Mouse (Mus musculus) testis, adult 2 months (tissue): ENCODE data around the gene Thoc7. TPM values are rescaled to one million over a fixed set of nuclear protein-coding genes. Genes with fewer than 3 reads are reported as not detected.
A peak's percentile ranks its signal among the peaks of the same experiment; 100 is the strongest.

Experiments
- H3K27ac ChIP-seq: fragments of 200-500 bp; 2 replicates; pipeline ENCODE4 v1.5.1; 2012; ENCODE audit warnings: low read depth, low read length; ENCODE audit not compliant: control insufficient read depth, insufficient read depth
- H3K27me3 ChIP-seq: fragments of 200-500 bp; 2 replicates; pipeline ENCODE4 v1.6.1; 2012; ENCODE audit warnings: mild to moderate bottlenecking, low read length, moderate library complexity; ENCODE audit not compliant: control insufficient read depth, insufficient read depth
- H3K36me3 ChIP-seq: fragments of 200-500 bp; 2 replicates; pipeline ENCODE4 v1.6.1; 2012; ENCODE audit warnings: mild to moderate bottlenecking, low read length; ENCODE audit not compliant: control insufficient read depth, insufficient read depth
- H3K4me1 ChIP-seq: fragments of 200-500 bp; 2 replicates; pipeline ENCODE4 v1.6.1; 2012; ENCODE audit warnings: low read length; ENCODE audit not compliant: control insufficient read depth, insufficient read depth
- H3K4me3 ChIP-seq: fragments of 200-500 bp; 2 replicates; pipeline ENCODE4 v1.5.1; 2012; ENCODE audit warnings: low read depth, mild to moderate bottlenecking, low read length, moderate library complexity, mixed read lengths; ENCODE audit not compliant: control insufficient read depth
- CTCF ChIP-seq: fragments of 200-500 bp; IDR thresholded peaks from 2 replicates; pipeline ENCODE4 v1.5.1; 2012; ENCODE audit warnings: low read depth, mild to moderate bottlenecking, inconsistent platforms, low read length, moderate library complexity; ENCODE audit not compliant: control insufficient read depth, insufficient read depth, insufficient replicate concordance
- POLR2A ChIP-seq: fragments of 200-500 bp; IDR thresholded peaks from 2 replicates; pipeline ENCODE4 v1.6.1; 2012; ENCODE audit warnings: low read depth, mild to moderate bottlenecking, inconsistent platforms, low read length, moderate library complexity; ENCODE audit not compliant: control insufficient read depth
- polyA plus RNA-seq: library from polyadenylated mRNA; depleted of rRNA; stranded (reverse); fragments of >200 nt; gene quantifications from 2 replicates; pipeline ENCODE4 v1.2.3, GENCODE M21; 2012; rRNA removed

Thoc7 gene
- 58.1 and 75.5 TPM in 2 replicates for polyA plus RNA-seq

- Histone ChIP-seq H3K4me1 (peaks cover 7% of the 10 kb centered on the region), H3K4me3 (peak within 1 kb of the TSS; percentile 94), H3K36me3 (no peaks in the 10 kb centered on the region), H3K27ac (peak within 1 kb of the TSS; percentile 94), H3K27me3 (no peaks in the 10 kb centered on the region)
- peak; percentile 47; the same call in 1 of the 2 replicates for TF ChIP-seq POLR2A
- no peak for TF ChIP-seq CTCF
These were observed at the start of gene Thoc7, which contains the start of gene Atxn7 for GRCm38 (mm10) chr14:13961401-13962112. Gene Thoc7 (minus strand): TSS chr14:13961852. Gene Atxn7 (plus strand): TSS chr14:13961440.

- no peak for TF ChIP-seq CTCF
- TF ChIP-seq POLR2A, result no peak
These were observed 48.1 kb upstream of the Thoc7 start for GRCm38 (mm10) chr14:14009712-14010111.

GRCm38 (mm10) chr14:14002771-14003170 lies 41.1 kb upstream of the Thoc7 start:
- no peaks in the 10 kb centered on the region; the same call in 1 of the 2 replicates for H3K36me3 ChIP-seq
- no peaks in the 10 kb centered on the region for H3K27me3 ChIP-seq
- no peak for TF ChIP-seq POLR2A
- TF ChIP-seq CTCF, result no peak
- H3K27ac ChIP-seq, result no peak overlapping the region
- H3K4me1 ChIP-seq, result no peaks in the 10 kb centered on the region
- H3K4me3 ChIP-seq, result no peak overlapping the region

More at GRCm38 (mm10) chr14:14009712-14010111, 48.1 kb upstream of the Thoc7 start:
- Histone ChIP-seq H3K4me3 (no peak overlapping the region), H3K27me3 (no peaks in the 10 kb centered on the region), H3K27ac (no peak overlapping the region), H3K36me3 (no peaks in the 10 kb centered on the region), H3K4me1 (peaks cover 6% of the 10 kb centered on the region)

GRCm38 (mm10) chr14:13995206-13996097 lies 33.8 kb upstream of the Thoc7 start:
- H3K4me3 ChIP-seq, result no peak overlapping the region
- H3K4me1 ChIP-seq, result no peaks in the 10 kb centered on the region
- no peak overlapping the region for H3K27ac ChIP-seq
- TF ChIP-seq CTCF (no peak), POLR2A (no peak)
- H3K27me3 ChIP-seq, result no peaks in the 10 kb centered on the region
- no peaks in the 10 kb centered on the region for H3K36me3 ChIP-seq

GRCm38 (mm10) chr14:13990741-13991140 lies 29.1 kb upstream of the Thoc7 start:
- Histone ChIP-seq H3K27me3 (no peaks in the 10 kb centered on the region), H3K27ac (no peak overlapping the region), H3K36me3 (no peaks in the 10 kb centered on the region), H3K4me3 (no peak overlapping the region), H3K4me1 (no peaks in the 10 kb centered on the region)
- no peak for TF ChIP-seq POLR2A
- no peak for TF ChIP-seq CTCF

- Histone ChIP-seq H3K36me3 (no peaks in the 10 kb centered on the region), H3K4me1 (no peaks in the 10 kb centered on the region), H3K27ac (no peak overlapping the region), H3K4me3 (no peak overlapping the region), H3K27me3 (no peaks in the 10 kb centered on the region)
- TF ChIP-seq CTCF (no peak), POLR2A (no peak)
These were observed 26.7 kb upstream of the Thoc7 start for GRCm38 (mm10) chr14:13988397-13988796.

GRCm38 (mm10) chr14:13982174-13982573 lies 20.5 kb upstream of the Thoc7 start:
- H3K4me3 ChIP-seq, result no peak overlapping the region
- no peaks in the 10 kb centered on the region for H3K27me3 ChIP-seq
- TF ChIP-seq CTCF (no peak), POLR2A (no peak)
- H3K36me3 ChIP-seq, result no peaks in the 10 kb centered on the region
- no peak overlapping the region for H3K27ac ChIP-seq
- H3K4me1 ChIP-seq, result no peaks in the 10 kb centered on the region
